Mouse (Mus musculus) stomach, postnatal 0 days (tissue): ENCODE measurements around the gene Ppp3ca. TPM values are rescaled to one million over a fixed set of nuclear protein-coding genes. Genes with fewer than 3 reads are reported as not detected.
A peak's percentile ranks its signal among the peaks of the same experiment; 100 is the strongest.

Source experiments
- ATAC-seq: fragments of 200-750 bp; cut with Nextera tagmentation; 2 replicates; pipeline ENCODE4 v1.8.0; 2017; ENCODE audit not compliant: low FRiP score, low TSS enrichment
- DNase-seq: peaks from one replicate; pipeline ENCODE4 v3.0.0-alpha.2; 2016; ENCODE audit warnings: low spot score
- H3K27ac ChIP-seq: fragments of 300-500 bp; sonication (generic); replicated peaks from 2 replicates; pipeline ENCODE4 v1.5.1; 2014; ENCODE audit warnings: mild to moderate bottlenecking, control low read depth
- H3K27me3 ChIP-seq: fragments of 300-500 bp; sonication (generic); 2 replicates; pipeline ENCODE4 v1.6.1; 2014; ENCODE audit warnings: low read length; ENCODE audit not compliant: control insufficient read depth, insufficient read depth
- H3K36me3 ChIP-seq: fragments of 300-500 bp; sonication (generic); 2 replicates; pipeline ENCODE4 v1.6.1; 2014; ENCODE audit warnings: low read length, mixed read lengths; ENCODE audit not compliant: control insufficient read depth, insufficient read depth
- H3K4me1 ChIP-seq: fragments of 300-500 bp; sonication (generic); replicated peaks from 2 replicates; pipeline ENCODE4 v1.6.1; 2014; ENCODE audit warnings: antibody characterized with exemption; ENCODE audit not compliant: control insufficient read depth, insufficient read depth
- H3K4me2 ChIP-seq: fragments of 300-500 bp; sonication (generic); replicated peaks from 2 replicates; pipeline ENCODE4 v1.6.1; 2014; ENCODE audit warnings: low read depth, mild to moderate bottlenecking, control low read depth, moderate library complexity
- H3K4me3 ChIP-seq: fragments of 300-500 bp; sonication (generic); 2 replicates; pipeline ENCODE4 v1.5.1; 2014; ENCODE audit warnings: low read depth, low read length, control low read depth
- H3K9ac ChIP-seq: fragments of 300-500 bp; sonication (generic); 2 replicates; pipeline ENCODE4 v1.6.1; 2014; ENCODE audit warnings: mild to moderate bottlenecking, low read length, control low read depth, mixed read lengths
- H3K9me3 ChIP-seq: fragments of 300-500 bp; sonication (generic); 2 replicates; pipeline ENCODE4 v1.6.1; 2016; ENCODE audit warnings: low read length; ENCODE audit not compliant: control insufficient read depth
- CTCF ChIP-seq: IDR thresholded peaks from 2 replicates; pipeline ENCODE4 v1.5.1; 2016; ENCODE audit warnings: antibody characterized with exemption, low read depth, mild to moderate bottlenecking, moderate library complexity
- EP300 ChIP-seq: optimal IDR thresholded peaks from 2 replicates; pipeline ENCODE3; 2016; ENCODE audit warnings: antibody characterized with exemption
- WGBS: fragments of 180-500 bp; shearing (Covaris S2); extraction: QIAGEN DNeasy Blood & Tissue Kit; methylation state at CpG from one replicate; pipeline ENCODE4 v1.1.7; 2014; 5-methylcytosine and 5-hydroxymethylcytosine counted together
- polyA plus RNA-seq: library from polyadenylated mRNA; unstranded; fragments of >200 nt; fragmentation: Nextera tagmentation; extraction: Ambion mirVana; gene quantifications from 2 replicates; pipeline ENCODE4 v1.2.1, GENCODE M21; 2015

Gene Ppp3ca
- polyA plus RNA-seq, 1 experiment from 2014 or later, result 50.2 TPM

DNA sequence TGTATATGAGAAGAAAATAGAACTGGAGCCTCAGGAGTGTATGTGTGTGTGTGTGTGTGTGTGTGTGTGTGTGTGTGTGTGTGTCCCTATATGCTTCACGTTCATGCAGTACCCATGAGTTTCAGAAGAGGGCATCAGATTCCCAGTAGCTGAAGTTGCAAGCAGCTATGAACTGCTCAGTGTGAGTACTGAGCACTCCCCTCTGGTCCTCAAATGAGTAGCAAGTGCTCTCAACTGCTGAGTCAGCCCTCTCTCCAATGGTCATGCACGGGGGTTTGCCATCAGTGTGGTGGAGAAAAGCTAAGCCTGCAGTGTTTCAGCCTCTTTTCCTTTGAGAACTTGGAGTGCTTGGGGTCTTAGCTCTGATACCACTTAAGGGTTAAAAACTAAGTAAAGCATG, 122.0 kb downstream of the Ppp3ca start:
- no peak overlapping the region for H3K4me3 ChIP-seq
- H3K27me3 ChIP-seq, result no peaks in the 10 kb centered on the region
- no peak overlapping the region for H3K9ac ChIP-seq
- TF ChIP-seq EP300 (no peak), CTCF (0 out of 2 replicates have a peak, but pooled peaks have one; percentile 11)
- ATAC-seq (no peak), DNase-seq (no peak)
- no peak overlapping the region for H3K27ac ChIP-seq
- no peak overlapping the region for H3K4me2 ChIP-seq
- no peaks in the 10 kb centered on the region for H3K9me3 ChIP-seq
- H3K4me1 ChIP-seq, result no peaks in the 10 kb centered on the region
- H3K36me3 ChIP-seq, result no peaks in the 10 kb centered on the region
- WGBS, result 96% methylated on average over 2 of the region's 2 CpGs

DNA sequence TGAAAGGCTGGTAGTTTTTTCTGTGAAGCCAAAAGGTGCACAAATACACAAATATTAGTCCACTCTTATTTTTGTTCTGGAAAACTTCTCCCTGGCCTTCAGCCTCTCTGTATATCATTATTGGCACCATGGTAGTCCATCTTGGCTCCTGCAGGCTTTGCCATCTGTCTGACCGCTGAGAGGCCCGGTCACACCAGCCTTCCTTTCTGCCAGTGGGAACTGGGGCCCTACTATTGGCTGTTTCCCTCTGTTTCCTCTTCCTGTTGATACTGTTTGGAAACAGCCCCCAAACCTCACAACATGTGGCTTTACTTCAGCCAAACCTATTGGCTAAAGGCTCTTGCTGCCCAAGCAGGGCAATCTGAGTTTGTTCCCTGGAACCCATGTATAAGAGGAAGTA, 123.5 kb downstream of the Ppp3ca start:
- Histone ChIP-seq H3K4me3 (no peak overlapping the region), H3K27ac (no peak overlapping the region), H3K27me3 (no peaks in the 10 kb centered on the region), H3K4me2 (no peak overlapping the region), H3K4me1 (no peaks in the 10 kb centered on the region), H3K9ac (no peak overlapping the region), H3K36me3 (no peaks in the 10 kb centered on the region), H3K9me3 (no peaks in the 10 kb centered on the region)
- 92% methylated on average over 2 of the region's 2 CpGs for WGBS
- DNase-seq (no peak), ATAC-seq (no peak)
- TF ChIP-seq CTCF (no peak), EP300 (no peak)

DNA sequence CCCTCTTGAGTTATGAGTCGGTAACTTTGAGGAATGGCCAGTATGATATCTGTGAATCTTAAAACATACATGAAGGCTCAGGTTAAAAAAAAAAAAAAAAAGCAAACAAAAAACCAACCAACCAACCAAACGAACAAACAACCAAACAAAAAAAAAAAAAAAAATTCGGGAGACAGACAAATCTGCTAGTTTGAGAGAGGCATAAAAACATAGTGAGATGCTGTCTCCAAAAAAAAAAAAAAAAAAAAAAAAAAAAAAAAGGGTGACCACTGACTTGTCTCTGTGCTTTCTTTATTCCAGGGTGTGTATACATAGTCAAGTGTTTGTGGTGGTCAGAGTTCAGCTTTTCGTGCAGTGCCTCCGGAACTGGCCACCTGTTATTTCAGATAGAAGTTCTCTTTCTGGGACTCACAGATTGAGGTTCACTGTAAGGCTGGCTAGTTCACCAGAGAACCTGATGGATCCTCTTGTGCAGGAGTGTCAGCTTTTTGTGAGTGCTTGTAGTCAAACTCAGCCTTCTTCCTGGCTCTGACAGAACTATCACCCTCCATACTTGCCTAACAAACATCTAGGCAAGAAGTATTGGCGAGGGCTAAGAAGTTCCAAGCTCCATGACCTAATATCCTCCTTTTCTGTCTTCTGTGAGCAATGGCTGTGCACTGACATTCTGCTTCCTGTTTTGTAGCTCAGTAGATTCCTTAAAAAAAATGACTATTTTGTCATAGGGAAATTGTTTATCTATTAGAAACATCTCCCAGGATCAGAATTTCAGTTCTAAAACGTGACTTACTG, 124.7 kb downstream of the Ppp3ca start:
- Histone ChIP-seq H3K36me3 (no peaks in the 10 kb centered on the region), H3K27ac (no peak overlapping the region), H3K4me2 (no peak overlapping the region), H3K4me3 (no peak overlapping the region), H3K9me3 (no peaks in the 10 kb centered on the region), H3K4me1 (no peaks in the 10 kb centered on the region), H3K9ac (no peak overlapping the region), H3K27me3 (no peaks in the 10 kb centered on the region)
- DNase-seq (no peak), ATAC-seq (no peak)
- 70% methylated on average over 7 of the region's 7 CpGs for WGBS
- TF ChIP-seq CTCF, result no peak
- no peak for TF ChIP-seq EP300

DNA sequence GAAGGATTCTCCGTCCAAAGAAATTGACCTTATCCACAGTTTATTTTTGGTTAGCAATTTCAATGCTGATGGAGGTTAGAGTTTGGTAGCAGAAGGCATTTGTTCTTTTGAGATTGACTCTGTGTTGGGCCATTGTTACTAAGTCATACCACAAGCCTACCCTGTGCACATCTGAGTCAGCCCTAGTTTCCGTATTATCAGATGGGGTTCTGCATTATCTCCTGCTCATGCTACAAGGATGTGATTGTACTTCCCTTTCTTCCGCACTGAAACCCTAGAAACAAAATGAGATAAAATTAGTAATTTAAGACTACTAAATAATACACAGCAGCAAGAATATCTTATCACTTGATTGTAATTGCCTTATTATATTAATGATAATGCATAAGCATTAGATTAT, 129.0 kb downstream of the Ppp3ca start:
- Histone ChIP-seq H3K4me3 (no peak overlapping the region), H3K9me3 (no peaks in the 10 kb centered on the region), H3K4me1 (no peaks in the 10 kb centered on the region), H3K4me2 (no peak overlapping the region), H3K36me3 (no peaks in the 10 kb centered on the region), H3K9ac (no peak overlapping the region), H3K27me3 (no peaks in the 10 kb centered on the region), H3K27ac (no peak overlapping the region)
- no peak for DNase-seq
- no peak for ATAC-seq
- TF ChIP-seq CTCF (no peak), EP300 (no peak)
- WGBS, result 89% methylated on average over 3 of the region's 3 CpGs

DNA sequence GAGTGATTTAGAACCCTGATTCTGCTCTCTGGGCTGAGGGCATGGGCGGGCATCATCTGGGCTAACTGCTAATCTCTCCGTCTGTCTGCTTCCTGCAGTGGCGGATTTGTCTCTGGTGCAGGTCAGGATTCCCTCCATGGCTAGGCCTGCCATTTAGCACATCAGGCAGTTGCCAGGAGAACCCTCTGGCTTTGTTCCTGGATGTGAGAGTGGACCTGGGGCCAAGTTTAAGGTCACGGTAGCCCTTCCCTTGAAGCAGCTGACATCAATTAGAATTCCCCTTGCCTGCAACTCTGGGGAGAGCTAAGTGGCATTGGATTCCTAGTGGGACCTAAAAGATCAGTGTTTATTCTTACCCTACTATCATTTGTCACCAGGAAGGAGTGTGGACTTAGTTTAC, 132.7 kb downstream of the Ppp3ca start:
- no peaks in the 10 kb centered on the region for H3K27me3 ChIP-seq
- 79% methylated on average over 4 of the region's 4 CpGs for WGBS
- H3K4me3 ChIP-seq, result no peak overlapping the region
- no peaks in the 10 kb centered on the region for H3K9me3 ChIP-seq
- H3K4me2 ChIP-seq, result no peak overlapping the region
- H3K9ac ChIP-seq, result no peak overlapping the region
- no peaks in the 10 kb centered on the region for H3K36me3 ChIP-seq
- no peak overlapping the region for H3K27ac ChIP-seq
- H3K4me1 ChIP-seq, result no peaks in the 10 kb centered on the region
- no peak for TF ChIP-seq CTCF
- no peak for TF ChIP-seq EP300
- DNase-seq (no peak), ATAC-seq (no peak)

GRCm38 (mm10) chr3:136805897-136806296, 136.0 kb downstream of the Ppp3ca start:
- WGBS, result 76% methylated on average over 4 of the region's 4 CpGs
- peak; percentile 90 for ATAC-seq
- peak; percentile 39 for DNase-seq

More at GRCm38 (mm10) chr3:136805897-136806296, 136.0 kb downstream of the Ppp3ca start:
- Histone ChIP-seq H3K4me2 (no peak overlapping the region), H3K9me3 (no peaks in the 10 kb centered on the region), H3K4me1 (no peaks in the 10 kb centered on the region), H3K27me3 (no peaks in the 10 kb centered on the region), H3K9ac (no peak overlapping the region), H3K36me3 (no peaks in the 10 kb centered on the region), H3K4me3 (no peak overlapping the region), H3K27ac (no peak overlapping the region)
- no peak for TF ChIP-seq EP300
- no peak for TF ChIP-seq CTCF
